9 mouse cellular contexts compared by ENCODE assay signal in the genomic region with DNA sequence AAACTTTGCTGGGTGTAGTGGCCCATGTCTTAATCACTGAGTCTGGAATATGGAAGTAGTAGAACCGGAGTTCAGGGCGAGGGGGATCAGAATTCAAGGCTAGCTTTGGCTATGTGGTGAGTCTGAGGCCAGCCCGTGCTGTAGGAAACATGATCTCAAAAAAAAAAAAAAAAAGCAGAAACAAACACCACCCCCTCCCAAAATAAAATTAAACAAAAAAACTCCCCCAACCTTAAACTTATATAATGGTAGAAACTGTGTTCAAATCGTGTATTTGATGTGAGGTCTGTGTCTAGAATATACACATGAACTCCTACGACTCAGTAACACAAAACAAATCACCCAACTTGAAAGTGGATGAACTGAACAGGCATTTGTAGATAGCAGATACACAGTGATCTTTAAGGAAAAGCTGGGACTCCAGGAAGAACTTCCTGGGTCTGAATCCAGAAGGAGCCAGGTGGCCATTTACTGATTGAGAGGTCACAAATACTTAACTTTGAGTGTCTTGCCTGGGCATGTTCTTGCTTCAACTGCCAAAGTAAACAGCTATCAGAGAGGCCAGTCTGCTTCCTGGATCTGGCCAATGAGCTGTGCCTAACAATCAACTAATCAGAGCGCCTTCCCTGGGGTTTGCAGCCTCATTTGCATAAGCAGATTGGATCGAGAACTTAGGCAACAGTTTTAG.
DNase-seq lines count a peak whose midpoint lies in the region; ATAC-seq and TF ChIP-seq lines count a peak whose summit lies in the region.
"Had no signal": no experiment of that assay in that cellular context is flagged by ENCODE, and none has a peak within 500 bp of the region (broad histone marks: within the 10 kb centered on the region; RNA-seq: fewer than 3 reads in every experiment).

No protein-coding gene starts in this region.

- H3K9me3 ChIP-seq in MEL (replicated peaks; ENCODE audit: insufficient read depth, low read length), result no peaks in the 10 kb centered on the region
- H3K9me3 ChIP-seq in forebrain, embryonic 14.5 days (replicated peaks; ENCODE audit: control insufficient read depth, low read length), result no peaks in the 10 kb centered on the region
- H3K9me3 ChIP-seq in stomach, embryonic 14.5 days (ENCODE audit: control insufficient read depth, low read depth, low read length), result no peaks in the 10 kb centered on the region
- no peaks in the 10 kb centered on the region for H3K9me3 ChIP-seq in limb, embryonic 10.5 days (replicated peaks)

- TF ChIP-seq EP300 in MEL (IDR thresholded peaks at IDR 0.05; ENCODE audit: low read depth in 1 of 2, low read length in 2 of 2), result peak; percentile 29 to 44; a peak in 1 of 4 replicates

- H3K27ac ChIP-seq in MEL (ENCODE audit: control insufficient read depth, low read depth, low read length), result no peak overlapping the region
- peak overlapping the region; percentile 52; the same call in 1 of the 2 replicates for H3K27ac ChIP-seq in forebrain, embryonic 14.5 days (ENCODE audit: low read depth, low read length)
- H3K27ac ChIP-seq in liver, adult 2 months (replicated peaks; ENCODE audit: insufficient read depth, low read depth, low read length), result peak overlapping the region; percentile 57; the same call in 1 of the 2 replicates
- H3K27ac ChIP-seq in stomach, embryonic 14.5 days (ENCODE audit: low read length), result peak overlapping the region; percentile 68
- no peak overlapping the region for H3K27ac ChIP-seq in limb, embryonic 10.5 days

- no peak for TF ChIP-seq RAD21 in MEL (IDR thresholded peaks at IDR 0.05; ENCODE audit: low read depth, low read length)

- peaks cover 0 to 14% of the 10 kb centered on the region in 2 experiments; a peak in 2 of 4 replicates for H3K36me3 ChIP-seq in MEL (ENCODE audit: control insufficient read depth in 1 of 2, insufficient read depth in 2 of 2, low read length in 2 of 2)
- H3K36me3 ChIP-seq in forebrain, embryonic 14.5 days (ENCODE audit: control insufficient read depth, insufficient read depth, low read length), result no peaks in the 10 kb centered on the region
- no peaks in the 10 kb centered on the region for H3K36me3 ChIP-seq in liver, adult 2 months (ENCODE audit: control insufficient read depth, insufficient read depth, low read length)
- H3K36me3 ChIP-seq in stomach, embryonic 14.5 days (ENCODE audit: control insufficient read depth, insufficient read depth, low read length), result no peaks in the 10 kb centered on the region
- H3K36me3 ChIP-seq in limb, embryonic 10.5 days, result no peaks in the 10 kb centered on the region

- no peak overlapping the region for H3K4me2 ChIP-seq in forebrain, embryonic 14.5 days (ENCODE audit: low read length)
- no peak overlapping the region for H3K4me2 ChIP-seq in stomach, embryonic 14.5 days (replicated peaks; ENCODE audit: low read depth, low read length)

- ATAC-seq in forebrain, embryonic 14.5 days, result peak; percentile 85
- peak; percentile 79 for ATAC-seq in stomach, embryonic 14.5 days (ENCODE audit: insufficient number of reproducible peaks, insufficient read depth, low FRiP score, low read depth)

- H3K4me3 ChIP-seq in MEL (ENCODE audit: control insufficient read depth in 1 of 2, insufficient read depth in 1 of 2, low read depth in 2 of 2, low read length in 2 of 2), result no peak overlapping the region
- no peak overlapping the region for H3K4me3 ChIP-seq in forebrain, embryonic 14.5 days (ENCODE audit: low read depth, low read length)
- no peak overlapping the region for H3K4me3 ChIP-seq in liver, adult 2 months (ENCODE audit: insufficient read depth, low read depth, low read length)
- H3K4me3 ChIP-seq in stomach, embryonic 14.5 days (ENCODE audit: low read depth, low read length), result no peak overlapping the region
- no peak overlapping the region for H3K4me3 ChIP-seq in limb, embryonic 10.5 days
- H3K4me3 ChIP-seq: erythroblast, embryonic 14.5 days had no signal

- H3K9ac ChIP-seq in MEL (ENCODE audit: control insufficient read depth, low read depth, low read length, poor library complexity, severe bottlenecking), result no peak overlapping the region
- no peak overlapping the region for H3K9ac ChIP-seq in forebrain, embryonic 14.5 days (ENCODE audit: low read length)
- H3K9ac ChIP-seq in liver, adult 2 months (ENCODE audit: low read depth, low read length), result no peak overlapping the region
- no peak overlapping the region for H3K9ac ChIP-seq in stomach, embryonic 14.5 days (replicated peaks; ENCODE audit: low read depth, low read length)

- intact Hi-C loops in gastrocnemius, postnatal 36 days (cut with DNase I), result no loop called here

- H3K4me1 ChIP-seq in MEL (ENCODE audit: control insufficient read depth in 1 of 2, insufficient read depth in 2 of 2, low read length in 2 of 2), result peaks cover 5 to 14% of the 10 kb centered on the region in 2 experiments; a peak in 3 of 4 replicates
- peaks cover 9% of the 10 kb centered on the region; the same call in 1 of the 2 replicates for H3K4me1 ChIP-seq in forebrain, embryonic 14.5 days (ENCODE audit: control insufficient read depth, insufficient read depth, low read length)
- H3K4me1 ChIP-seq in liver, adult 2 months (ENCODE audit: control insufficient read depth, insufficient read depth, low read length), result peaks cover 29% of the 10 kb centered on the region
- H3K4me1 ChIP-seq in stomach, embryonic 14.5 days (ENCODE audit: control insufficient read depth, insufficient read depth, low read length), result no peaks in the 10 kb centered on the region; the same call in 1 of the 2 replicates
- peaks cover 13% of the 10 kb centered on the region for H3K4me1 ChIP-seq in limb, embryonic 10.5 days

- WGBS in forebrain, embryonic 14.5 days, result 24% methylated on average over 7 of the region's 7 CpGs
- WGBS in liver, adult 2 months, result 46% methylated on average over 7 of the region's 7 CpGs
- 54% methylated on average over 7 of the region's 7 CpGs for WGBS in stomach, embryonic 14.5 days
- 63% methylated on average over 7 of the region's 7 CpGs for WGBS in limb, embryonic 10.5 days

- no peaks in the 10 kb centered on the region for H3K79me2 ChIP-seq in MEL (ENCODE audit: control insufficient read depth, insufficient read depth, low read length, poor library complexity)
- H3K79me2 ChIP-seq in liver, adult 2 months (ENCODE audit: control insufficient read depth, insufficient read depth, low read length), result no peaks in the 10 kb centered on the region

- no peak for TF ChIP-seq CTCF in MEL (IDR thresholded peaks at IDR 0.05 in 2 of 3, conservative IDR thresholded peaks at IDR 0.05 in 1 of 3; ENCODE audit: control insufficient read depth in 1 of 3, insufficient read depth in 1 of 3, low read depth in 2 of 3, low read length in 3 of 3, poor library complexity in 1 of 3, severe bottlenecking in 1 of 3)
- no peak for TF ChIP-seq CTCF in liver, adult 2 months (IDR thresholded peaks at IDR 0.05; ENCODE audit: low read depth, low read length)

- H3K27me3 ChIP-seq in MEL (ENCODE audit: control insufficient read depth in 1 of 2, insufficient read depth in 2 of 2, low read length in 2 of 2), result no peaks in the 10 kb centered on the region; a peak in 1 of 4 replicates
- no peaks in the 10 kb centered on the region for H3K27me3 ChIP-seq in forebrain, embryonic 14.5 days (replicated peaks; ENCODE audit: control insufficient read depth, insufficient read depth, low read length)
- H3K27me3 ChIP-seq in liver, adult 2 months (ENCODE audit: control insufficient read depth, insufficient read depth, low read length), result no peaks in the 10 kb centered on the region
- no peaks in the 10 kb centered on the region for H3K27me3 ChIP-seq in stomach, embryonic 14.5 days (ENCODE audit: control insufficient read depth, insufficient read depth, low read length)
- H3K27me3 ChIP-seq in limb, embryonic 10.5 days (ENCODE audit: low read depth, poor library complexity, severe bottlenecking), result no peaks in the 10 kb centered on the region

- no peak for TF ChIP-seq POLR2A in MEL (IDR thresholded peaks at IDR 0.05; ENCODE audit: control insufficient read depth in 1 of 2, insufficient read depth in 1 of 2, low read depth in 1 of 2, low read length in 2 of 2, poor library complexity in 1 of 2)
- TF ChIP-seq POLR2A in liver, adult 2 months (IDR thresholded peaks at IDR 0.05; ENCODE audit: extremely low read depth, insufficient read depth, low read length), result no peak

- DNase-seq in B cell, adult 2 months, result peak; percentile 21 to 32
- DNase-seq in MEL (ENCODE audit: low read depth, low spot score), result peak; percentile 81
- peak; percentile 85 for DNase-seq in forebrain, embryonic 14.5 days (ENCODE audit: low spot score)
- peak; percentile 97 for DNase-seq in liver, adult 2 months (ENCODE audit: extremely low read depth, low read depth, low spot score)
- no peak for DNase-seq in layer of hippocampus, postnatal 14 days (ENCODE audit: low spot score in 2 of 2)
- no peak for DNase-seq in limb, embryonic 10.5 days (ENCODE audit: low spot score)
- DNase-seq in gastrocnemius, postnatal 36 days, result no peak

TF ChIP-seq in MEL, 35 proteins besides CTCF, POLR2A, EP300 and RAD21 (continues in another document):
- TF ChIP-seq TAL1 (IDR thresholded peaks at IDR 0.05; ENCODE audit: low read length) (peak; percentile 41), ELF1 (IDR thresholded peaks at IDR 0.05; ENCODE audit: low read depth, low read length) (0 out of 2 replicates have a peak, but pooled peaks have one; percentile 18), HCFC1 (IDR thresholded peaks at IDR 0.05; ENCODE audit: low read depth, low read length) (no peak), E2F4 (IDR thresholded peaks at IDR 0.05; ENCODE audit: borderline replicate concordance, low read depth, low read length) (no peak), USF2 (IDR thresholded peaks at IDR 0.05; ENCODE audit: borderline replicate concordance in 1 of 2, insufficient read depth in 1 of 2, low read depth in 1 of 2, low read length in 2 of 2) (no peak), CHD1 (IDR thresholded peaks at IDR 0.05; ENCODE audit: low read depth, low read length) (no peak), ZC3H11A (IDR thresholded peaks at IDR 0.05; ENCODE audit: low read depth, low read length) (no peak), UBTF (IDR thresholded peaks at IDR 0.05; ENCODE audit: borderline replicate concordance, insufficient read depth, low read depth, low read length) (no peak), TCF12 (IDR thresholded peaks at IDR 0.05; ENCODE audit: low read depth, low read length) (peak; percentile 46), MYC (IDR thresholded peaks at IDR 0.05; ENCODE audit: low read depth, low read length) (no peak), POLR2AphosphoS2 (IDR thresholded peaks at IDR 0.05; ENCODE audit: low read length) (no peak), BHLHE40 (IDR thresholded peaks at IDR 0.05; ENCODE audit: borderline replicate concordance, low read depth, low read length) (no peak), GABPA (IDR thresholded peaks at IDR 0.05; ENCODE audit: low read depth, low read length) (no peak), TBP (IDR thresholded peaks at IDR 0.05; ENCODE audit: low read depth, low read length) (no peak), POLR2AphosphoS5 (IDR thresholded peaks at IDR 0.05; ENCODE audit: borderline replicate concordance, low read depth, low read length) (no peak), KAT2A (conservative IDR thresholded peaks at IDR 0.05; ENCODE audit: low read depth, low read length) (no peak), MYB (IDR thresholded peaks at IDR 0.05; ENCODE audit: low read depth, low read length) (no peak)

Comparison
In these comparisons a context has a peak if more than half of its experiments do, and no peak if none do; other contexts are left out.
1. DNase-seq: peak in B cell, adult 2 months (2 of 2), MEL (single experiment), forebrain, embryonic 14.5 days (single experiment) and liver, adult 2 months (single experiment); none in layer of hippocampus, postnatal 14 days (0 of 2), limb, embryonic 10.5 days (single experiment) and gastrocnemius, postnatal 36 days (0 of 2).
2. H3K27ac ChIP-seq: peak in forebrain, embryonic 14.5 days (single experiment), liver, adult 2 months (single experiment) and stomach, embryonic 14.5 days (single experiment); none in MEL (single experiment) and limb, embryonic 10.5 days (single experiment).